Mouse (Mus musculus) left cerebral cortex, postnatal 10 days (tissue): ENCODE data around the gene Agmo. TPM values are rescaled to one million over a fixed set of nuclear protein-coding genes. Genes with fewer than 3 reads are reported as not detected.

Source experiments
- DNase-seq, 2 experiments: peaks; one replicate each; pipeline ENCODE4 v3.0.0; 2021 to 2022; ENCODE audit warnings: low spot score in 2 of 2, mixed read lengths in 1 of 2; ENCODE audit errors: extremely low spot score in 1 of 2
- intact Hi-C: fragments of 180-260 bp; cut with DNase I; formaldehyde crosslinking; loops from one replicate; pipeline ENCODE4 v1.15.1; 2025
- total RNA-seq, 2 experiments: library from RNA; stranded (reverse); gene quantifications; 2 replicates each; pipeline ENCODE4 v1.2.3; 2021

The Agmo gene
- total RNA-seq, 2 experiments from 2014 or later, result 1.8 to 2.0 TPM

GRCm38 (mm10) chr12:37392316-37392715 is 150.9 kb downstream of the Agmo start:
- intact Hi-C loops, result no loop called here
- DNase-seq, result no peak

DNA sequence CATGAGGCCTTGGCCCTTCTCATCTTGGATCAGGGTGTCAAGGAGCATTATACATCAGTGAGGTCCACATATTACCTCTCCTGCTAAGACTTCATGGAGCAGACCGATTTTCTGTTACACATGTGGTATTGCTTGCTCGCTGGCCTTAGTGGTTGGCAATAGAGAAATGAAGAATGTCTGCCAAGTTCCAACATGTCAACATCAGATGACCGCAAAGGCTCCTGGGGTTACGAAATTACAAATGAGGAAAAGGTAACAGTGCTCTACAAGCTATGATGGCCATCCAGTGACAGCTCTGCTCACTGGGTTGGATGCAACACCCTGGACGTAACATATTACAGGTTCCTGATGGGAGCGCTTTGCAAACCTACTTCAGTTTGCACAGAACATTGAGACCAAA is 161.1 kb downstream of the Agmo start:
- intact Hi-C loops, result no loop called here
- no peak for DNase-seq

DNA sequence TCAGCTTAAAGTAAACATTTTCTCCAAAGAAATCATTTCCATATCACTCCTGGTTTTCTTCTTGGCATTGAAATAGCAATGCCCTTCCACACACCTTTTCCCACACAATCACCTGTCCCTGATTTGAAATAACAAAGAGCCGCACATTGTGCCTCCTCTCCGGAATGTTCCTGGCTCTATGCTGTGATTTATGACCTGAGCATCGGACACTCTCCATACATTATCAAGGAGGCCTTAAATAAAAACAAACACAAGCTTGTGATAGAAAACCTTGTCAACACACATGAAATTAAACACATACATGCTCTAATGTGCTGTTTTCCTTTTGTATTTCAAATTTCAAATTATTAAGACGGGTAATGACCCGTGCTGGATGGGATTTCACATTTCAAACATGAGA is 184.9 kb downstream of the Agmo start:
- intact Hi-C loops, result no loop called here
- no peak for DNase-seq

GRCm38 (mm10) chr12:37426750-37427149 is 185.3 kb downstream of the Agmo start:
- DNase-seq, result no peak
- intact Hi-C loops, result no loop called here

DNA sequence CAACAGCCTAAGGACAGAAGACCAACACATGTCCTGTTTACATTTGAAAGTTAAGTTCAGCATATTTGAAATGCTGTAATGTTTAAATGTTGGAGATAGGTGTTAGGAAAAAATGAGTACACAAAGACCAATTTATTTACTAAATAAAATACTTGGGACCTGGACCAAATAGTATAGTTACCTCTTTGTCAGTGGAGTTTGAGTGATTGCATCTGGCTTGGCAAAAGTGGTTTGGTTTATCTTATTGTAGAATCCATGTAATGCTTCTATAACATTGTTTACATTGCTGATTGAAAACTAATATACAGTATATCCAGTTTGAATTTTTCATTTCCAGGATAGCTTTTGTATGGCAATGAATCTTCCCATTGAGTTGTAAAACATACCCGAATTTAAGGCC is 193.0 kb downstream of the Agmo start:
- intact Hi-C loops, result no loop called here
- no peak for DNase-seq

- intact Hi-C loops, result no loop called here
- no peak for DNase-seq
Measured at GRCm38 (mm10) chr12:37442486-37443013, 201.1 kb downstream of the Agmo start.

GRCm38 (mm10) chr12:37445255-37445654 is 203.8 kb downstream of the Agmo start:
- no peak for DNase-seq
- intact Hi-C loops, result no loop called here

DNA sequence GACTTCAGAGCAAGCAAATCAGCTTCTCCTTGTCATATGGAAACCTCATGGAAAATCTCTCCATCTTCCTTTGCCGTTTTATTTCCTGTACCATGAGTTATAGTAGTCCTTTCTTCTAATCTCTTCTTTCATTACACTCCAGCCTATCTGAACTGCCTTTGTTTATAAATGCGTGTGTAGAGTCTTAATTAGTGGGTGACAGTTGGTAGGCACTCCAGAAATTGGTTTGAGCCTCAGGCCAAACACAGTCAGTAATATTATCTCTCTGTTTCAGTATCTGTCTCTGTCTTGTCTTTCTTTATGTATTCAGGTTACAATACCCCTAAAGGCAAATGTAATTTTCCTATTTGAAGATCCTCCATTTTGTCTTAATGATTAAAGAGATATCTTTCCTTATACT is 208.2 kb downstream of the Agmo start:
- intact Hi-C loops, result no loop called here

GRCm38 (mm10) chr12:37450366-37451156 is 209.1 kb downstream of the Agmo start:
- peak; percentile 10 to 32 for DNase-seq
- intact Hi-C loops, result loop anchor here (5.0 kb wide), 1 partner anchor 738 kb away; no protein-coding TSS in a partner anchor

More for the DNA sequence above, 208.2 kb downstream of the Agmo start:
- no peak for DNase-seq

- DNase-seq, result no peak
- intact Hi-C loops, result no loop called here
Measured at GRCm38 (mm10) chr12:37471631-37472030, 230.2 kb downstream of the Agmo start.

- DNase-seq, result no peak
- intact Hi-C loops, result no loop called here
Measured at GRCm38 (mm10) chr12:37476849-37477248, 235.4 kb downstream of the Agmo start.

DNA sequence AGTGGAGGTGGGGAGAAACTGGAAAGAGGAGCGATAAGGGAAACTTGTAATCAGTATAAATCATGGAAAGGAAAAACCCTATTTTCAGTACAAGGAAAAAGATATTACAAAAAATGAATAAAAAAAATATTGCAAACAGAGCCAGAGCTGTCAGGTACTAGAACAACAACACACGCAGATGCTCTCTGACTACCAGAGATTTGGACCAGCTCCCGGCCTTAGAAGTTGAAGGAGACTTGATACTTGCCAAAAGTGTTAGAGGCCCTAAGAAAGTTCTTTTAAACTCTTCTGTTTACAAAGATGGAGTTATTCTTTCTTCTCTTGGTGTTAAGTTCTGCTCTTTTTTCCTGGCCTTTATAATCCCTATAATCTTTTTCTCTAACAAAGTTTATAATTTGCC is 246.6 kb downstream of the Agmo start:
- no peak for DNase-seq
- intact Hi-C loops, result no loop called here

DNA sequence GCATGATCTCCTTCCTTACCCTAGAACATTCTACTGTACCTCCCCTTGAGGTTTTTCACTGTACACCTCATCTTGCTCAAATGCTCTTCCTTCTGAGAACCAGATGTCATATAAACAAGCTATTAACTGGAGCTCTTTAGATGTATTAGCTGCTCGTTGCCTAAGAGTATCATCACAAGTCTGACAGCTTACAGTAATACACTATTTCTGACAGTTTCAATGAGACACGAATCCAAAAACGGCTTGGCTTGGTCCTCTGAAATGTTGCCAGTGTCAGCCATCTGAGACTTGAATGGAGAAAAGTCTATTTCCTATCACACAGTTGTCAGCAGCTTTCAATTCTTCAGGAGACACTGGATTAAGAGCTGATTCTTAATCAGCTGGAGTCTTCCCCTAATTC is 257.4 kb downstream of the Agmo start:
- DNase-seq, result no peak
- intact Hi-C loops, result no loop called here

DNA sequence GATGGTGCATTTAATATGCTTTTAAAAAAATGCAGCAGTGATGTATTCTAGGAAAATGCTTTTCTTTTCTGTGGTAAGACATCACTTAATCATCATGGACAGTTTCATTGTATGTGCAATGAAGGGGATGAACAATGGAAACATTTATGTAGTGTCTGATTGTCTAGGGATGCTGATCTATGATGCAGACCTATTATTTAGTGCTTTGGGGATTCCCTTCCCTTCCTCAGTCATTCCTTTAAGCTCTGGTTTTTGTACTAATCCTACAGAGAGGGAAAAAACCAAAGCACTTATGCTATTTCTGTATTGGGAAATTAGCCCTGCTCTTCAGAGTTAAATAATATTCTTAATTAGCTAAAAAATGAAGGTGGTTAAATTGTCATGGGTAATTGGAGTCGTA is 266.0 kb downstream of the Agmo start:
- intact Hi-C loops, result no loop called here
- DNase-seq, result no peak

GRCm38 (mm10) chr12:37507826-37508225 is 266.4 kb downstream of the Agmo start:
- intact Hi-C loops, result no loop called here
- DNase-seq, result no peak

- DNase-seq, result peak in 1 of 2 experiments; percentile 2
- intact Hi-C loops, result no loop called here
Measured at GRCm38 (mm10) chr12:37521772-37522171, 280.3 kb downstream of the Agmo start.

- no peak for DNase-seq
- intact Hi-C loops, result no loop called here
Measured at GRCm38 (mm10) chr12:37524662-37525061, 283.2 kb downstream of the Agmo start.

DNA sequence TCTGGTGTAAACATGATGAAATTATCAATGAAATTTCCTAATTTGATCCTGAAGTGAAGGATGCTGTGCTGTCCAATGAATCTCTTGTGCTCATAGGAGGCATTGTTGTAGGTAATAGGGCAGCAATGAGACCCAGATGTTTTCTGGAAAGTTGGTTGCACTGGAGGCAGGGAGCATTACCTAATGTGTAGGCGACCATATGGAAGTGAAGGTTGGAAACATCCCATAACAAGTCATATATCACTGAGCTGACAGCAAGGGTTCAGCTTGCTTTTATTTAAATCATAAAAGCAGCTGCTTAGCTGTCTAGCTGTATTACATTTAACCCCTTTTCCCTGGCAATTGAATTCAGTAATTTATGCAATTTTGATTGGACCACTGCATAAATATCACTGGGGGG is 299.6 kb downstream of the Agmo start:
- no peak for DNase-seq
- intact Hi-C loops, result no loop called here

GRCm38 (mm10) chr12:37558284-37558683 is 316.8 kb downstream of the Agmo start:
- no peak for DNase-seq
- intact Hi-C loops, result no loop called here

- intact Hi-C loops, result no loop called here
- DNase-seq, result no peak
Measured at GRCm38 (mm10) chr12:37565882-37566596, 324.6 kb downstream of the Agmo start.
